In the genomic region with DNA sequence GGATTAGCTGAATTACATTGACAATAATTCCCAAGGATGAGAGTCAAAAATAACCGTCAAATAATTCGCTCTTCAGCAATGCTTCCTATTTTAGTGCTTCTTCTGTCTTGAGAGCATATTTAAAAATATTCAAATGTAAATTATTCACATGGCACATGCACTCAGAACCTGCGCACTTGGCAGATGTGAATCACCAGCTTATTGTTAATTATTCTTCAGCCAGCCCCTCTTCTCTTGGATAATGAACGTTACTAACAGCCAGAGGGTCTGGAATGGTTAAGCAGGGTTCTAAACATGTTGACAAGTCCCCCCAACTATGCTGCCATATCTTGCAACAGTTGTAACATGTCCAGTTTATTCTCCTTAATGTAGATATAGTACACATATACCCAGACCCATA, we compare ENCODE assay signal across 26 mouse cellular contexts. TPM values are rescaled to one million over a fixed set of nuclear protein-coding genes. Genes with fewer than 3 reads are reported as not detected.
"Had no signal": no experiment of that assay in that cellular context is flagged by ENCODE, and none has a peak within 500 bp of the region (broad histone marks: within the 10 kb centered on the region; RNA-seq: fewer than 3 reads in every experiment).

No protein-coding gene starts in this region.

- H3K9ac ChIP-seq: kidney, embryonic 15.5 days; limb, embryonic 12.5 days; limb, embryonic 15.5 days; liver, embryonic 14.5 days; liver, postnatal 0 days; lung, embryonic 14.5 days; neural tube, embryonic 13.5 days had no signal

- H3K4me2 ChIP-seq: kidney, embryonic 15.5 days; limb, embryonic 12.5 days; limb, embryonic 15.5 days; liver, embryonic 11.5 days; lung, embryonic 14.5 days; neural tube, embryonic 13.5 days had no signal

- H3K4me1 ChIP-seq: kidney, embryonic 15.5 days; limb, embryonic 12.5 days; limb, embryonic 15.5 days; neural tube, embryonic 13.5 days had no signal

- H3K9me3 ChIP-seq: kidney, embryonic 15.5 days; limb, embryonic 12.5 days; limb, embryonic 15.5 days; neural tube, embryonic 13.5 days had no signal

- H3K27me3 ChIP-seq: kidney, embryonic 15.5 days; limb, embryonic 12.5 days; limb, embryonic 15.5 days; neural tube, embryonic 13.5 days had no signal

- H3K36me3 ChIP-seq: kidney, embryonic 15.5 days; limb, embryonic 12.5 days; limb, embryonic 15.5 days; neural tube, embryonic 13.5 days had no signal

- ATAC-seq: liver, postnatal 0 days; lung, postnatal 0 days had no signal

- H3K27ac ChIP-seq: kidney, embryonic 15.5 days; limb, embryonic 12.5 days; limb, embryonic 15.5 days; liver, embryonic 14.5 days; macrophage; neural tube, embryonic 13.5 days had no signal

- H3K4me3 ChIP-seq: kidney, embryonic 15.5 days; limb, embryonic 12.5 days; limb, embryonic 15.5 days; myocyte; neural tube, embryonic 13.5 days had no signal

- DNase-seq: kidney, adult 11 months; kidney, adult 8-10 months; kidney, postnatal 10 days; kidney, postnatal 36 days; layer of hippocampus, adult 9-11 months; left cerebral cortex, postnatal 4 days; liver, postnatal 0 days; lung, embryonic 14.5 days; midbrain, embryonic 14.5 days; retina, postnatal 1 day; right cerebral cortex, postnatal 25 days; spleen, adult 18-20 months; thymus, adult 18-20 months; thymus, postnatal 36 days had no signal

RNA-seq across cellular contexts. Expression of a gene that starts 11.9 kb away (rescaled TPM):
- total RNA-seq: megakaryocyte, adult 5-6 weeks; monocyte, adult 5-6 weeks; neutrophil, adult 5-6 weeks had no signal
- polyA plus RNA-seq: liver, postnatal 0 days; lung, embryonic 14.5 days; macrophage; myocyte had no signal
